Mouse (Mus musculus) kidney, adult 2 months (tissue): ENCODE measurements at regions not wholly inside any gene's neighbourhood (a gene's known extent, or its start where the extent isn't known, plus 50 kb on each side); places are given as distances from the start of the nearest gene placed in this dataset.

Source experiments
- DNase-seq: peaks from one replicate; pipeline ENCODE4 v3.0.0; 2021
- H3K27ac ChIP-seq: fragments of 200-500 bp; 2 replicates; pipeline ENCODE4 v1.5.1; 2012; ENCODE audit warnings: low read depth, low read length, control low read depth, inconsistent platforms; ENCODE audit not compliant: insufficient read depth
- H3K27me3 ChIP-seq: fragments of 200-500 bp; replicated peaks from 2 replicates; pipeline ENCODE4 v1.6.1; 2012; ENCODE audit warnings: mild to moderate bottlenecking, moderate library complexity, low read length, inconsistent platforms; ENCODE audit not compliant: control insufficient read depth, insufficient read depth
- H3K36me3 ChIP-seq: fragments of 200-500 bp; 2 replicates; pipeline ENCODE4 v1.6.1; 2012; ENCODE audit warnings: mild to moderate bottlenecking, moderate library complexity, low read length, inconsistent platforms; ENCODE audit not compliant: control insufficient read depth, insufficient read depth
- H3K4me1 ChIP-seq: fragments of 200-500 bp; 2 replicates; pipeline ENCODE4 v1.6.1; 2011; ENCODE audit warnings: low read length; ENCODE audit not compliant: control insufficient read depth, insufficient read depth
- H3K4me3 ChIP-seq: fragments of 200-500 bp; 2 replicates; pipeline ENCODE4 v1.5.1; 2011; ENCODE audit warnings: mild to moderate bottlenecking, low read depth, low read length, control low read depth; ENCODE audit not compliant: insufficient read depth
- CTCF ChIP-seq: fragments of 200-500 bp; conservative IDR thresholded peaks from 2 replicates; pipeline ENCODE4 v1.5.1; 2011; ENCODE audit warnings: low read depth, mild to moderate bottlenecking, control low read depth, low read length, moderate library complexity, mixed read lengths; ENCODE audit not compliant: insufficient read depth, insufficient read length
- POLR2A ChIP-seq: fragments of 200-500 bp; IDR thresholded peaks from one replicate; pipeline ENCODE4 v1.6.1; 2011; ENCODE audit warnings: low read depth, low read length, control low read depth
- WGBS: fragments of 180-500 bp; shearing (Covaris S2); methylation state at CpG from one replicate; pipeline ENCODE4 v1.1.7; 2018; 5-methylcytosine and 5-hydroxymethylcytosine counted together

DNA sequence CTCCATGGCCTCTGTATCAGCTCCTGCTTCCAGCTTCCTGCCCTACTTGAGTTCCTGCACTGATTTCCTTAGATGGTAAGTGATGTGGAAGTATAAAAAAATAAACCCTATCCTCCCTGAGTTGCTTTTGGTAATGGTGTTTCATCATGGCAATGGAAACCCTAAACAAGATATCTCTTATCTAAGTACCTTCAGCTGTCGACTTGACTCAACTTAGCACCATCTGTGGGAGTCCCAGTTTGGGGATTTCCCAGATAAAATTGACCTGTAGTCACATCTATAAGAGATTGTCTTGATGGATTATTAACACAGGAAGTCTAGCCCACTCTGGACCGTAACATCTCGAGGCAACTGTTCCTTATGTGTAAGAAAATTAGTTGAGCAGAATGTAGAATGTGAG lies 570.2 kb upstream of the Gm10306 start:
- no peak for DNase-seq
- 74% methylated on average over 3 of the region's 3 CpGs for WGBS
- Histone ChIP-seq H3K27ac (no peak overlapping the region), H3K4me3 (no peak overlapping the region), H3K36me3 (no peaks in the 10 kb centered on the region), H3K27me3 (no peaks in the 10 kb centered on the region), H3K4me1 (no peaks in the 10 kb centered on the region)
- no peak for TF ChIP-seq CTCF
- TF ChIP-seq POLR2A = no peak

DNA sequence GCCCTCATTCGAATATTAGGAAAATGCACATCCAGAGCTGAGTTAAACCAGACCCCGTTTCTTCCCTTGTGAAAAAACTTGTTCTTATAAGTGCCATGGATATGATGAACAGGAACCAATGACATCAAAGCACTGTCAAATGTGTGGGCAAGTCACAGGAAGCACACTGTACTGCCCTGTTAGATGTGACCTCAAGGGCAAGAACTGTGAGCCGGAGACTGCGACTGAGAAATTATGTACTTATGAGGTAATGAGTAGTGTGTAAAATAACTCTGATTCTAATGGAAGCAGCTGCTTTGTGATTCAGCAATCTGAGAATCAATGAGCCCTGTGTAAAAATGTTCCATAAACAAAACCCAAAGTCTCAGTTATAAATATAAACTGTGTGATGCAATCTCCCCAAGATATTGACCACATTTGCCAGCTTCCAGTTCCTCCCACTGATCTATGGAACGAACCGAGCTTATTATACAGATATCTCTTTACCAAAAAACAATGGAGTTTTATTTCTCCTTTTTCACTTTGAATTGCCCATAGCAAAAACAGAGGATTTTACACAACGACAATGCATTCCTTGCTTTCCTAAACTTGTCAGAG lies 566.0 kb upstream of the Gm10306 start:
- Histone ChIP-seq H3K4me1 (no peaks in the 10 kb centered on the region), H3K36me3 (no peaks in the 10 kb centered on the region), H3K27me3 (no peaks in the 10 kb centered on the region), H3K27ac (no peak overlapping the region), H3K4me3 (no peak overlapping the region)
- WGBS = 62% methylated on average over 7 of the region's 7 CpGs
- TF ChIP-seq POLR2A (no peak), CTCF (no peak)
- no peak for DNase-seq

DNA sequence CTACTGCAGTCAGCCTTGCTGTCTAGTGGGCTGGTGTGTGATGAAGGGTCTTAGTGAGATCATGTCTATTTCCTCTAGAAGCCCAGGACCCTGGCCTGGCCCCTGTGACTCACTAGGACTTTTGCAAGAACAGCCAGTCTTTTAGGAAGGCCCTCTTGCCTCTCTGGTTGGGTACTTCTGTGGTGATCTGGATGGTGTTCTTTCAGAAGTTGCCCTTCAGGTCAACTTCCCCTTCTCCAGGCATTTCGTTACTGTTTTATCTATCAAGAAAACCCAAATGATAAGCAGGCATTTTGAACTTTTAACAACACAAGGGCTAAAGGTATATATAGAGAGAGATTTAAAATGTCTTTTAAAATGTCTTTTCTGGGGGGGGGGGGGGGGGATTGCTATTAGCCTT lies 550.5 kb upstream of the Gm10306 start:
- no peaks in the 10 kb centered on the region for H3K27me3 ChIP-seq
- H3K4me3 ChIP-seq = no peak overlapping the region
- H3K4me1 ChIP-seq = no peaks in the 10 kb centered on the region
- TF ChIP-seq CTCF (no peak), POLR2A (no peak)
- WGBS = 75% methylated on average over 1 of the region's 1 CpGs
- no peaks in the 10 kb centered on the region for H3K36me3 ChIP-seq
- no peak overlapping the region for H3K27ac ChIP-seq
- DNase-seq = no peak

DNA sequence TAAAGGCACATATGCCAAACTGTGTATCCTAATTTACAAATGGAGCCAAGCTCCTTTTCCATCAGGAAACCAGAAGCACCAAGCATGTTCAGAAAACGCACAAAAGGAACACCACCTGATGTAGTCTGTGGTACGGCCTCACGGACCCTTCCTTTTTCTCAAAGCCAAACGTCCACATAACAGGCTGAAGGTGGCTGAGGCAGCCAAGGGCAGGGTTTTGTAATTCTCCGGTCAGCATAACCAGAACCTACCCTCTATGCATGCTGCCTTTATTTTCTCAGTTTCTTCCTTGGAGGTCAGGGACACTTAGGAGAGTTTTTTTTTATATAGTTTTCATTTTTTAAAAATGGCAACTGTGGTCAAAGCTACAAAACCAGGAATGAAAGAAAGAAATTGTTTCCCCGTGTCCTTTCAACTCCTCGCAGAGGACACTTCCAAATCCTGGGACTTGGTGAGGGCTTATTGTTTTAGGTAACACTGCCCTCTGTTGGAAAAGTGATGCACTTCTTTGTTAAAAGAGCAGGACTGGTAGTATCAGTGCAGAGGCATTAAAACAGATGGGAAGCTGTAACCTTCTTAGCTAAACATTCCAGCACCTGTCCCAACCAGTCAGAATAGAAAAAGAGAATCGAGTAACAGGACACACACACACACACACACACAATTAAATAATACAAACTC lies 549.1 kb upstream of the Gm10306 start:
- whole genome bisulfite sequencing = 43% methylated on average over 8 of the region's 8 CpGs
- H3K27me3 ChIP-seq = no peaks in the 10 kb centered on the region
- no peaks in the 10 kb centered on the region for H3K4me1 ChIP-seq
- H3K27ac ChIP-seq = no peak overlapping the region
- no peak for TF ChIP-seq POLR2A
- TF ChIP-seq CTCF = no peak; the same call in 1 of the 2 replicates
- peak; percentile 61 for DNase-seq
- no peaks in the 10 kb centered on the region for H3K36me3 ChIP-seq
- no peak overlapping the region for H3K4me3 ChIP-seq

DNA sequence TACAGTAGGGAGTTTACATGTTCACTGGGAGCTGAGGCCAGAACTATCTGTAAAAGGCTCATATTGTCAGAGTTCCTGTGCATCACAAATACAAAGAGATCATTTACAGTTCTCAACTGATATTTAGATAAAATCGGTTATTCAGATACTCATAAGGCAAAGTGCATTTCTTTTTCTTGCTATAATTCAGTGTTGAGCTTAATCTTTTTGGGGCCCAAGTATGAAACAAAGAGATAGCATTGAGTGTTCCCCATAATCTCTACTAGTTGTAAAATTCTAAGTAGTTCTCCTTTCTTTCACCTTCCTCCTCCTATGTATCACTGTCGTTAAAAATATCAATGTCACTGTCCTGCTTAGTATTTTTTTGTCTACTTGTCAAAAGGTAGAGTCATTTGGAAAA lies 540.6 kb upstream of the Gm10306 start:
- H3K36me3 ChIP-seq = no peaks in the 10 kb centered on the region
- TF ChIP-seq CTCF = no peak
- no peak for TF ChIP-seq POLR2A
- no peak for DNase-seq
- no peaks in the 10 kb centered on the region for H3K27me3 ChIP-seq
- 91% methylated on average over 2 of the region's 2 CpGs for WGBS
- H3K4me3 ChIP-seq = no peak overlapping the region
- no peak overlapping the region for H3K27ac ChIP-seq
- H3K4me1 ChIP-seq = no peaks in the 10 kb centered on the region

DNA sequence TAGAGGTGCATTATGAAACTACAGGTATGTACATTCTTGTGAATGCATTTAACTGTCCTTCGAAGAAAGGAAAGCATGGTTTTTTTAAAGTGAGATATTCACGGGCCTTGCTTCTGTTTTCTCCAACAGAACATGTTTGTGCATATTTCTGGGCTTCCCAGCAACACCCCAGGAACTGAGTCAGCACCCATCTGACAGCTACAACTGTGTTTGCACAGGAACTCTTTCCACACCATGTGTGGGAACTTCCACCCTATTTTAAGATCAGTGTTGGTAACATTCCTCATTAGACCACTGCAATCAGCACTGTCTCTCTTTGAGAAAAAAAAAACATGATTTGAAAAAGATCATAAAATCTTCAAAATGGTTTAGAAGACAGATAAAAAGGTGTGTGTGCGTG lies 538.6 kb upstream of the Gm10306 start:
- DNase-seq = no peak
- Histone ChIP-seq H3K4me3 (no peak overlapping the region), H3K4me1 (no peaks in the 10 kb centered on the region), H3K36me3 (no peaks in the 10 kb centered on the region), H3K27ac (no peak overlapping the region), H3K27me3 (no peaks in the 10 kb centered on the region)
- TF ChIP-seq CTCF (no peak), POLR2A (no peak)
- 76% methylated on average over 3 of the region's 3 CpGs for WGBS

DNA sequence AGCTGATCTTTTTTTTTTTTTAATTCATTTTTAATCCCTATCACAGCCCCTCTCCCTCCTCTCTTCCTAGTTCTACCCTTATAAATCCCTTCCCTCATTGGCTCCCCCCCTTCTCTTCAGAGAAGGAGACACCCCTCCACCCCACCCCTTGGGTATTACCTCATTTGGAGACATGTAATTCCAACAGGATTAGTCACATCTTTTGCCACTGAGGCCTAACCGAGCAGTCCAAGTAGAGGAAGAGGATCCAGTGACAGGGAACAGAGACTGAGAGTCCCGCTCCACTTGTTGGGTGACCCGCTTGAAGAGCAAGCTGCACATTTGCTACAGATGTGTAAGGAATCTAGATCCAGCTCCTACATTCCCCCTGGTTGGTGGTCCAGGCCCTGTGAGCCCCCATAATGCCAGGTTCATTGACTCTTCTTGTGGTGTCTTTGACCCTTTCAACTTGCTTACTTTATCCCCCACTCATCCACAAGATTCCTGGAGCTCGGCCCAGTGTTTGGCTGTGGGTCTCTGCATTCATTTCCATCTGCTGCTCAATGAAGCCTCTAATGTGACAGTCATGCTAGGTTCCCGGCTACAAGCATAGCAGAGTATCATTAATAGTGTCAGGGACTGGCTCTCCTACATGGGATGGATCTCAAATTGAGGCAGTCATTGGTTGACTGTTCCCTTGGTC lies 506.6 kb upstream of the Gm10306 start:
- no peak for DNase-seq
- Histone ChIP-seq H3K4me3 (no peak overlapping the region), H3K27me3 (no peaks in the 10 kb centered on the region), H3K4me1 (no peaks in the 10 kb centered on the region), H3K36me3 (no peaks in the 10 kb centered on the region), H3K27ac (no peak overlapping the region)
- 56% methylated on average over 5 of the region's 5 CpGs for WGBS
- no peak for TF ChIP-seq POLR2A
